Comparison of ENCODE assay signal across 26 mouse cellular contexts in the genomic region with DNA sequence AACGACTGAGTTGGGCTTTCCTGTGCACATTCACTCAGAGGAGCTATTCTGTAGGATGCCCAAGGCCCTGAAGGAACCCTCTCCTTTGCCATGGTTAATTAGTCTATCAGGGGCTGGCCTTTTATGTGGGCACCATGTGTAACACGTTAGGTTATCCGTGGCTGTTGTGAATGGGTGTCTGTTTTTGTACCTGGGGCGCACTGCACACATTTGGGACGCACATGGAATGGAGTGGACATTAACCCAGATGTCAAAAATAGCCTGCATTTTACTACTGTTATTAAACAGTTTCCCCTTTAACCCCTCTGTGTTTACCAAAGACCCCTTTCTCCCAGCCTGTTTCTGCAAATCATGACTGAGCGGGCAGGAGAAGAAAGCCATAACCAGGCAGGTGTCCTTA.
"Had no signal": no experiment of that assay in that cellular context is flagged by ENCODE, and none has a peak within 500 bp of the region (broad histone marks: within the 10 kb centered on the region; RNA-seq: fewer than 3 reads in every experiment).

No protein-coding gene starts in this region.

- H3K27me3 ChIP-seq: heart, embryonic 13.5 days; heart, embryonic 15.5 days; hindbrain, embryonic 15.5 days; liver, embryonic 13.5 days; liver, embryonic 15.5 days had no signal

- H3K27ac ChIP-seq: heart, adult 2 months; heart, embryonic 13.5 days; heart, embryonic 15.5 days; hindbrain, embryonic 13.5 days; hindbrain, embryonic 15.5 days; hindbrain, postnatal 0 days; kidney, embryonic 15.5 days; kidney, postnatal 0 days; left cerebral cortex, adult 2 months; liver, embryonic 13.5 days; liver, embryonic 15.5 days had no signal

- H3K4me3 ChIP-seq: heart, adult 2 months; heart, embryonic 13.5 days; heart, embryonic 15.5 days; hindbrain, embryonic 13.5 days; hindbrain, embryonic 15.5 days; kidney, embryonic 15.5 days; left cerebral cortex, adult 2 months; liver, embryonic 13.5 days; liver, embryonic 15.5 days had no signal

- H3K9ac ChIP-seq: heart, embryonic 13.5 days; heart, embryonic 15.5 days; hindbrain, embryonic 13.5 days; hindbrain, embryonic 15.5 days; kidney, embryonic 15.5 days; liver, embryonic 13.5 days; liver, embryonic 15.5 days had no signal

- DNase-seq: gastrocnemius, postnatal 14 days; gastrocnemius, postnatal 36 days; heart, adult 11 months; heart, adult 2 months; heart, postnatal 14 days; heart, postnatal 36 days; kidney, adult 11 months; kidney, adult 2 months; kidney, adult 9 months; kidney, postnatal 14 days; kidney, postnatal 36 days; layer of hippocampus, adult 9-11 months; liver; liver, embryonic 13.5 days had no signal

- H3K9me3 ChIP-seq: heart, embryonic 13.5 days; heart, embryonic 15.5 days; hindbrain, embryonic 13.5 days; hindbrain, embryonic 15.5 days; kidney, embryonic 15.5 days; liver, embryonic 13.5 days; liver, embryonic 15.5 days had no signal

- H3K4me2 ChIP-seq: heart, embryonic 11.5 days; heart, embryonic 13.5 days; heart, embryonic 15.5 days; hindbrain, embryonic 13.5 days; hindbrain, embryonic 15.5 days; kidney, embryonic 15.5 days; liver, embryonic 11.5 days; liver, embryonic 13.5 days; liver, embryonic 15.5 days had no signal

- ATAC-seq: hindbrain, postnatal 0 days; intestine, embryonic 16.5 days had no signal

- H3K36me3 ChIP-seq: heart, embryonic 13.5 days; heart, embryonic 15.5 days; hindbrain, embryonic 13.5 days; hindbrain, embryonic 15.5 days; kidney, embryonic 15.5 days; liver, embryonic 13.5 days; liver, embryonic 15.5 days had no signal

- H3K4me1 ChIP-seq: heart, embryonic 15.5 days; liver, embryonic 13.5 days; liver, embryonic 15.5 days had no signal
